31 mouse cellular contexts compared by ENCODE assay signal in the genomic region with DNA sequence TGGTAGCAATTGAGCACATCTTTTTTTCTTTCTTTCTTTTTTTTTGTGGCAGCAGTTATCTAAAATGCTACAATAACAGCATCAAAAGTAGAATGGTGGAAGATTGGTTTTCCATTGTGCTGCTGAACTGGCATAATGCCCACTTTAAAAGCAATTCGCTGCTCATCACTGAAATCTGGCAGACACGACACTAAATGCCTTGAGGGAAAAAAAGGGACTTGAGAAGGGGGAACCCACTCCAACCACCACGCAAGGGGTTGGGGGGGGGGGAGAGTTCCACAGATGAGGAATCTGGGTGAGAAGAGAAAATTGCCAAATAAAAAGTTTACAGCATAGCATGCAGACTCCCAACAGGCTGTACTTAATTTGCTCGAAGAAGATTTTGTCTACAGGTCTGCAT. TPM values are rescaled to one million over a fixed set of nuclear protein-coding genes. Genes with fewer than 3 reads are reported as not detected.
"Had no signal": no experiment of that assay in that cellular context is flagged by ENCODE, and none has a peak within 500 bp of the region (broad histone marks: within the 10 kb centered on the region; RNA-seq: fewer than 3 reads in every experiment).

No protein-coding gene starts in this region.

- H3K9me3 ChIP-seq: heart, embryonic 13.5 days; heart, embryonic 15.5 days; hindbrain, embryonic 13.5 days; hindbrain, embryonic 15.5 days; kidney, embryonic 15.5 days; limb, embryonic 10.5 days; limb, embryonic 12.5 days; liver, embryonic 13.5 days; liver, embryonic 15.5 days had no signal

- H3K9ac ChIP-seq: heart, embryonic 13.5 days; heart, embryonic 15.5 days; hindbrain, embryonic 13.5 days; hindbrain, embryonic 15.5 days; kidney, embryonic 15.5 days; limb, embryonic 12.5 days; liver, embryonic 13.5 days; liver, embryonic 15.5 days; liver, postnatal 0 days had no signal

- DNase-seq: gastrocnemius, postnatal 14 days; gastrocnemius, postnatal 36 days; heart, adult 11 months; heart, adult 2 months; heart, postnatal 14 days; heart, postnatal 36 days; kidney, adult 11 months; kidney, adult 2 months; kidney, adult 9 months; kidney, postnatal 14 days; kidney, postnatal 36 days; liver; liver, embryonic 13.5 days; liver, postnatal 0 days had no signal

- H3K4me3 ChIP-seq: heart, adult 2 months; heart, embryonic 13.5 days; heart, embryonic 15.5 days; hindbrain, embryonic 13.5 days; hindbrain, embryonic 15.5 days; kidney, embryonic 15.5 days; layer of hippocampus, adult 2 months; left cerebral cortex, adult 2 months; limb, embryonic 10.5 days; limb, embryonic 12.5 days; liver, embryonic 13.5 days; liver, embryonic 15.5 days had no signal

- H3K4me2 ChIP-seq: heart, embryonic 11.5 days; heart, embryonic 13.5 days; heart, embryonic 15.5 days; hindbrain, embryonic 13.5 days; hindbrain, embryonic 15.5 days; kidney, embryonic 15.5 days; limb, embryonic 12.5 days; liver, embryonic 11.5 days; liver, embryonic 13.5 days; liver, embryonic 15.5 days had no signal

- H3K27me3 ChIP-seq: heart, embryonic 13.5 days; heart, embryonic 15.5 days; hindbrain, embryonic 13.5 days; hindbrain, embryonic 15.5 days; kidney, embryonic 15.5 days; limb, embryonic 12.5 days; liver, embryonic 13.5 days; liver, embryonic 15.5 days had no signal

- ATAC-seq: hindbrain, postnatal 0 days; intestine, embryonic 16.5 days; liver, postnatal 0 days had no signal

- H3K4me1 ChIP-seq: heart, embryonic 13.5 days; heart, embryonic 15.5 days; hindbrain, embryonic 13.5 days; hindbrain, embryonic 15.5 days; kidney, embryonic 15.5 days; limb, embryonic 10.5 days; limb, embryonic 12.5 days; liver, embryonic 13.5 days; liver, embryonic 15.5 days had no signal

- H3K27ac ChIP-seq: heart, adult 2 months; heart, embryonic 13.5 days; heart, embryonic 15.5 days; hindbrain, embryonic 13.5 days; hindbrain, embryonic 15.5 days; hindbrain, postnatal 0 days; kidney, embryonic 15.5 days; kidney, postnatal 0 days; layer of hippocampus, adult 2 months; left cerebral cortex, adult 2 months; limb, embryonic 10.5 days; limb, embryonic 12.5 days; liver, embryonic 13.5 days; liver, embryonic 15.5 days had no signal

- H3K36me3 ChIP-seq: heart, embryonic 13.5 days; heart, embryonic 15.5 days; hindbrain, embryonic 13.5 days; hindbrain, embryonic 15.5 days; kidney, embryonic 15.5 days; limb, embryonic 10.5 days; limb, embryonic 12.5 days; liver, embryonic 13.5 days; liver, embryonic 15.5 days had no signal

RNA-seq across cellular contexts. Expression of a gene that starts 31.3 kb away (rescaled TPM):
- total RNA-seq: heart, adult 2 months; heart, postnatal 14 days; heart, postnatal 36 days; hematopoietic stem cell, adult 5-6 weeks had no signal
- polyA plus RNA-seq: heart, adult 2 months; heart, embryonic 13.5 days; heart, embryonic 15.5 days; heart, postnatal 0 days; kidney, adult 2 months; liver, postnatal 0 days had no signal
